Mouse (Mus musculus): ENCODE results near the gene Mrps5. TPM values are rescaled to one million over a fixed set of nuclear protein-coding genes. Genes with fewer than 3 reads are reported as not detected.
A peak's percentile ranks its signal among the peaks of the same experiment; 100 is the strongest.

The Mrps5 gene
- polyA plus RNA-seq, 1 experiment from 2014 or later, result 87.0 TPM

DNA sequence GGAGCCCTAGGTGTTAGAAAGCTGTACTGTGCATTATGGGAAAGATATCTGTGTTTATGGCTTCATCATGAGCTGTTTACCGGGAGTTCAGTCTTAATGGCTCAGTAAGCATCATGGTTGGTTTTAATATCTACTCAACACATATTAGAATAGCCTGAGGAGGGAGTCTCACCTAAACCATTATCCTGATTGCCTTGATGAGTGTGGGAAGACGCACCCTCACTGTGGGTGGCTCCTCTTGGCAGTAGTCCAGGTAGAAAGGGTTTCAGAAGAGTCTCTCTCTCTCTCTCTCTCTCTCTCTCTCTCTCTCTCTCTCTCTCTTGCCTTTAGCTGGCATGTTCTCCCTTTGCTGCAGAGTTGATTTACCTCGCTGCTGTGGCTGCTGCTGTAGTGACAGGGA, 35.0 kb downstream of the Mrps5 start:
- DNase-seq (ENCODE audit: low spot score) (no peak), ATAC-seq (ENCODE audit: low FRiP score, low TSS enrichment) (no peak)
- Histone ChIP-seq H3K9me3 (ENCODE audit: control insufficient read depth, low read length) (no peaks in the 10 kb centered on the region), H3K36me3 (ENCODE audit: control insufficient read depth, insufficient read depth, low read length) (no peaks in the 10 kb centered on the region), H3K27ac (replicated peaks) (no peak overlapping the region), H3K4me1 (replicated peaks; ENCODE audit: control insufficient read depth, insufficient read depth) (no peaks in the 10 kb centered on the region), H3K9ac (ENCODE audit: low read length) (no peak overlapping the region), H3K4me3 (ENCODE audit: low read depth, low read length) (no peak overlapping the region), H3K4me2 (replicated peaks; ENCODE audit: low read depth) (no peak overlapping the region), H3K27me3 (ENCODE audit: control insufficient read depth, insufficient read depth, low read length) (no peaks in the 10 kb centered on the region)
- 47% methylated on average over 3 of the region's 3 CpGs for WGBS
- no peak for TF ChIP-seq EP300 (optimal IDR thresholded peaks at IDR 0.05)
- no peak for TF ChIP-seq CTCF (IDR thresholded peaks at IDR 0.05; ENCODE audit: low read depth)

DNA sequence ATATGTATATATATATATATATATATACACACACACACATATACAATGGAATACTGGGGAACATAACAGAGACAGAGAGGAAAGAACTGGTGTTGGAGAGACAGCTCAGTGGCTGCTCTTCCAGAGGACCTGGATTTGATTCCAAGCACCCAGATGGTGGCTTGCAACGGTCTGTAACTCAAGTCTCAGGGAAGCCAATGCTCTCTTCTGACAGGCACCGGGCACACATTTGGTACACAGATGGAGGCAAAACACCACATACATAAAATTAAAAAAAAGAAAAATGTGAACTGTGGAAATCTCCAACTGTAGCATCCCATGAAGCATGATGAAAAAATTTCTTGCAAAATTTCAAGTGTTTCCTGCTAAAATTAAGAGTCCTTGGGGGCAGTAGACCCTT, 37.8 kb downstream of the Mrps5 start:
- Histone ChIP-seq H3K9me3 (ENCODE audit: control insufficient read depth, low read length) (no peaks in the 10 kb centered on the region), H3K27ac (replicated peaks) (no peak overlapping the region), H3K36me3 (ENCODE audit: control insufficient read depth, insufficient read depth, low read length) (no peaks in the 10 kb centered on the region), H3K4me1 (replicated peaks; ENCODE audit: control insufficient read depth, insufficient read depth) (no peaks in the 10 kb centered on the region), H3K27me3 (ENCODE audit: control insufficient read depth, insufficient read depth, low read length) (no peaks in the 10 kb centered on the region), H3K9ac (ENCODE audit: low read length) (no peak overlapping the region), H3K4me3 (ENCODE audit: low read depth, low read length) (no peak overlapping the region), H3K4me2 (replicated peaks; ENCODE audit: low read depth) (no peak overlapping the region)
- no peak for DNase-seq (ENCODE audit: low spot score)
- TF ChIP-seq CTCF (IDR thresholded peaks at IDR 0.05; ENCODE audit: low read depth) (no peak), EP300 (optimal IDR thresholded peaks at IDR 0.05) (no peak)
- 87% methylated on average over 2 of the region's 2 CpGs for WGBS
- ATAC-seq (ENCODE audit: low FRiP score, low TSS enrichment), result no peak

DNA sequence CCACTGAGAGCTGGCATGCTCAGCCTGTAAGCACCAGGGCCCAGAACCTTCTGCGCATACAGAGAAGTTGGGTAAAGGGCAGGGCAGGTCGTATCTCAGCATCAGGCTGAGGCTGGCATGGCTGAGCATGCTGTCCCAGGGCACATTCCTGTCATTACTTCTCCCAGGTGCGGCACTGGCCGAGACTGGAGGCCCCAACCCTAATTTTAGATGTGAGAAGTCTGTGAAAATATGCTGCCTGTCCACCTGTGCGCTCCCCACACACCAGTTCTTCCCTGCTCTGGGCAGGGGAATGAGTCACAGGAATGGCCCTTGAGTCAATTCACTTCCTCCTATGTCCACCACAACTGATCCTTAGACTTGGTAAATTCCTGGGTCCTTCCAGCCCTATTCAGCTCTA, 38.6 kb downstream of the Mrps5 start:
- DNase-seq (ENCODE audit: low spot score), result peak; percentile 63
- 46% methylated on average over 5 of the region's 5 CpGs for WGBS

DNA sequence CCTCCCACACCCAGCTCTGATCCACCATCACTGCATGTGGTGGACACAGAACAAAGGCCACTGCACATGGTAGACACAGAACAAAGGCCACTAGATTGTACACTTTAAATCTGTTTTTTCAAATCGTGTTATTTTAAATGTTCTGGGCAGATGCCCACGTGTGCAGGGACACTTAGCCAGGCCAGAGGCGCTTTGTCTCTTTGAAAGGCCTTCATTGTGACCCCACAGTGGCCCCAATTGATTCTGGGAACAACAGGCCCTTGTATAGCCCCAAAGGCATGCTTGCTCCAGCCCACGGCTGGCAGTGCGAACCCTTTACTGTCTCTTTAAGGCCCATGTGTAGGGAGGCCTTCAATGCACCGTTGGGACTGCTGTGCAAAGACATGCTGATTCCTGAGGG, 40.3 kb downstream of the Mrps5 start:
- no peak overlapping the region for H3K4me2 ChIP-seq (replicated peaks; ENCODE audit: low read depth)
- ATAC-seq (ENCODE audit: low FRiP score, low TSS enrichment), result no peak
- 63% methylated on average over 6 of the region's 6 CpGs for WGBS
- no peak overlapping the region for H3K4me3 ChIP-seq (ENCODE audit: low read depth, low read length)
- no peak for DNase-seq (ENCODE audit: low spot score)
- H3K27ac ChIP-seq (replicated peaks), result no peak overlapping the region
- no peaks in the 10 kb centered on the region for H3K27me3 ChIP-seq (ENCODE audit: control insufficient read depth, insufficient read depth, low read length)
- no peaks in the 10 kb centered on the region for H3K36me3 ChIP-seq (ENCODE audit: control insufficient read depth, insufficient read depth, low read length)
- no peaks in the 10 kb centered on the region for H3K9me3 ChIP-seq (ENCODE audit: control insufficient read depth, low read length)
- H3K9ac ChIP-seq (ENCODE audit: low read length), result no peak overlapping the region
- no peak for TF ChIP-seq CTCF (IDR thresholded peaks at IDR 0.05; ENCODE audit: low read depth)
- no peak for TF ChIP-seq EP300 (optimal IDR thresholded peaks at IDR 0.05)
- H3K4me1 ChIP-seq (replicated peaks; ENCODE audit: control insufficient read depth, insufficient read depth), result no peaks in the 10 kb centered on the region

More for the DNA sequence above, 38.6 kb downstream of the Mrps5 start:
- TF ChIP-seq CTCF (IDR thresholded peaks at IDR 0.05; ENCODE audit: low read depth) (no peak), EP300 (optimal IDR thresholded peaks at IDR 0.05) (peak; percentile 49)
- peak; percentile 96 for ATAC-seq (ENCODE audit: low FRiP score, low TSS enrichment)
- Histone ChIP-seq H3K4me1 (replicated peaks; ENCODE audit: control insufficient read depth, insufficient read depth) (no peaks in the 10 kb centered on the region), H3K9ac (ENCODE audit: low read length) (no peak overlapping the region), H3K36me3 (ENCODE audit: control insufficient read depth, insufficient read depth, low read length) (no peaks in the 10 kb centered on the region), H3K9me3 (ENCODE audit: control insufficient read depth, low read length) (no peaks in the 10 kb centered on the region), H3K27ac (replicated peaks) (peak overlapping the region; percentile 63), H3K27me3 (ENCODE audit: control insufficient read depth, insufficient read depth, low read length) (no peaks in the 10 kb centered on the region), H3K4me2 (replicated peaks; ENCODE audit: low read depth) (no peak overlapping the region), H3K4me3 (ENCODE audit: low read depth, low read length) (no peak overlapping the region)

DNA sequence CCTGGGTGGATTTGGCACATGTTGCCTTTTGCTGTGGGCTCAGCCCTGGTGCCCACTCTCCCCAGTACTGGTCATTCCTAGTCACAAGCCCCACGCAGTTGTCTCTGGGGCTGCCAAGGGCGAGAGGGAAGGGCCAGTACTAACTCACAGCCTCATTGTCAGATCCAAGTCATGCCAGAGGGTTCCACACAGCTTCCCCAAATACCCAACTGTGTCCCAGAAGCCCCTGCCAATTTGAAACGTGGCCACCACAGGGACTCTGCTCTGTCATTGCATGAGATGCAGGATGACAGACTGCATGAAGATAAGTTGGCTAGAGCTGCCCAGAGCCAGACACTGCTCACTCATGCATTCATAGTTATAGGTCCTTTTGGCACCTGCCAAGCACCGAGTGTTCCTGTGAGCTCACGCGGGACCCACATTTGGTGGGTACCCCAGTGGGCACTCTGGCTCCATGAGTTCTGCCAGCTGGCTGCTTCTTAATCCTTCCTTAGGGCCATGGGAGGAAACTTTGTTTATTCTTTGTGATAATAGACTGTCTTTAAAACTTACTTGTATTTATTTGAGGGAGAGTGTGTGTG, 41.1 kb downstream of the Mrps5 start:
- Histone ChIP-seq H3K36me3 (ENCODE audit: control insufficient read depth, insufficient read depth, low read length) (no peaks in the 10 kb centered on the region), H3K9ac (ENCODE audit: low read length) (no peak overlapping the region), H3K9me3 (ENCODE audit: control insufficient read depth, low read length) (no peaks in the 10 kb centered on the region), H3K27me3 (ENCODE audit: control insufficient read depth, insufficient read depth, low read length) (no peaks in the 10 kb centered on the region), H3K4me3 (ENCODE audit: low read depth, low read length) (no peak overlapping the region), H3K4me1 (replicated peaks; ENCODE audit: control insufficient read depth, insufficient read depth) (no peaks in the 10 kb centered on the region), H3K4me2 (replicated peaks; ENCODE audit: low read depth) (no peak overlapping the region), H3K27ac (replicated peaks) (no peak overlapping the region)
- TF ChIP-seq CTCF (IDR thresholded peaks at IDR 0.05; ENCODE audit: low read depth), result no peak
- no peak for TF ChIP-seq EP300 (optimal IDR thresholded peaks at IDR 0.05)
- WGBS, result 78% methylated on average over 6 of the region's 6 CpGs
- DNase-seq (ENCODE audit: low spot score) (no peak), ATAC-seq (ENCODE audit: low FRiP score, low TSS enrichment) (no peak)

DNA sequence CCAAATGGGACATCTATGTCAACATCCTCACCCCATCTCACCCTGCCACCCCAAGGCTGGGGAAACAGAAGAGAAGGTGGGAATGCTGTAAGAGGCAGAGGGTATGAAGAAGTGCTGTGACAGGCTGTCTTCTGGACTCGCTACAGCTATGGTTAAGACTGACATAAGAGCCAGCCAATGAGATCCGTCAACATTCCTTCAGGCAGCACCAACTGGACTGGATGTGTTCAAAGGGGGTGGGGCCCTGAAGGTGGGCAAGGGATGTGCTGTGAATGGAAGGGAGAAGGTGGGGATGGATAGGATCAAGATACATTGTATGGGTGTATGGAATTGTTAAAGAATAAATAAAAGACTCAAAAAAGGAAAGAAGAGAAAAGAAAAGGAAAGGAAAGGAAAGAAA, 45.6 kb downstream of the Mrps5 start:
- Histone ChIP-seq H3K36me3 (ENCODE audit: control insufficient read depth, insufficient read depth, low read length) (no peaks in the 10 kb centered on the region), H3K9me3 (ENCODE audit: control insufficient read depth, low read length) (no peaks in the 10 kb centered on the region), H3K9ac (ENCODE audit: low read length) (no peak overlapping the region), H3K4me1 (replicated peaks; ENCODE audit: control insufficient read depth, insufficient read depth) (no peaks in the 10 kb centered on the region), H3K27me3 (ENCODE audit: control insufficient read depth, insufficient read depth, low read length) (no peaks in the 10 kb centered on the region), H3K27ac (replicated peaks) (no peak overlapping the region), H3K4me2 (replicated peaks; ENCODE audit: low read depth) (no peak overlapping the region), H3K4me3 (ENCODE audit: low read depth, low read length) (no peak overlapping the region)
- WGBS, result 55% methylated on average over 2 of the region's 2 CpGs
- ATAC-seq (ENCODE audit: low FRiP score, low TSS enrichment) (no peak), DNase-seq (ENCODE audit: low spot score) (no peak)
- TF ChIP-seq EP300 (optimal IDR thresholded peaks at IDR 0.05), result no peak
- TF ChIP-seq CTCF (IDR thresholded peaks at IDR 0.05; ENCODE audit: low read depth), result no peak
